Mouse (Mus musculus): ENCODE results near the gene Nsun7. TPM values are rescaled to one million over a fixed set of nuclear protein-coding genes. Genes with fewer than 3 reads are reported as not detected.
"Not testable (repeated sequence)": the region's sequence is repeated elsewhere in the genome, so short reads cannot be mapped to it uniquely, and the experiment has no call there.

Nsun7 gene
- total RNA-seq (2021) (under 1 TPM; 0.40 to 0.45 TPM), polyA plus RNA-seq (2012; rRNA removed) (0.22 TPM in 2 replicates)
- long read RNA-seq = 0 reads

DNA sequence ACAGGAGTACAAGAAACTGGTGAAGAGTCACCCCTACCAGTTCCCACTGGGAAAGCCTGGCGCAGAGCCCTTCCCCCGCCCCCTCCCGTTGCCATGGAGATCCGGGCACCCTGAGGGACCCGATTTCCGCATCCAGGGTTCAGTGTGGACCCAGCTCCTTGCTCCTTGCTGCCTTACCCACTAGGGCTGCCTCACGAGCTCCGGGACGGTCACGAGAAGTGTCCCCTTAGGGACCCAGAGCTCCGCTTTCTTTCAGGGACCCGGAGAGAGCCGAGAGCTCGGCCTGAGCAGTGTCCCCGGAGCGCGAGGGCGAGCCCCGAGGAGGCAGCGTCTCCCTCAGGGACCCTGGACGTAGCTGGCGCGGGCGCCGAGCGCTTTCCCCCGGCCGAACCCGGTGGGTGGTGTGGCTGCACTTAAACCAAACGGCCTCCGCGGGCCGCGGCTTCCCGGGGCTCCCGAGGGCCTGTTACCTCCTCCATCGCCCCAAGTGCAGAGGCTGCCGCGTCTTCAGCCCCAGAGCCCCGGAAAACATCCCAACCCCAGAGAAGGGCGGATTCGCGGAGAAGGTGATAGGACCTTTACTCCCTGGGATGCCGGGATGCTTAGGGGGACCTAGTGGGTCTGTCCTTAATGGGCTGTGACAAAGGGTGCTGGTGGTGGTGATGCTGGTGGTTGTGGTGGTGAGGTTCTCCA is at the start of gene Nsun7:
Gene Nsun7 (plus strand): TSS at position 142 of the 693 bp plus-strand sequence.
- peak; percentile 92 for DNase-seq

DNA sequence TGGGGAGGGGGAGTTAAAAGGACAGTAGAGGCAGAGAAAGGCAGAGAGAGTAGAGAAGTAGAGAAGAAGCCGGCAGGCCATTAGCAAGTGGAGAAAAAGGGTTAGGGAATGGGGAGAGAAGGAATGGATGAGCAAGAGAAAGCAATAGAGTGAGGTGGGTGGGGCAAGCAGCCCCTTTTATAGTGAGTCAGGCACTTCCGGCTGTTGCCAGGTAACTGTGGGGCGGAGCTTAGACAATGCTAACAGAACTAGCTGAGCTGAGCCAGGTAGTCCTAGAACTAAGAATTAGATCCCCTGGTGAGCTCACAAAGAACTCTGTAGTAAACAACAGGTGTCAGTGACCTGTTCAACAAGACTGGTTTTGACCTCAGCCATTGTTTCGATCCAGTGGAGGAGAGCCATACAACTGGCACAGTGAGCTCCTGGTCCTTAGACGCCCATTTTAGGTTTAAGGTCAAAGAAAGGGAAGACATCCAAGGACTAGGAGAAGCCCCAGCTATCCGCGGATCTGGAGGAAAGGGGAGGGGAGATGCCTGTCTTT is 45.2 kb upstream of the Nsun7 start:
- no peak for DNase-seq

DNA sequence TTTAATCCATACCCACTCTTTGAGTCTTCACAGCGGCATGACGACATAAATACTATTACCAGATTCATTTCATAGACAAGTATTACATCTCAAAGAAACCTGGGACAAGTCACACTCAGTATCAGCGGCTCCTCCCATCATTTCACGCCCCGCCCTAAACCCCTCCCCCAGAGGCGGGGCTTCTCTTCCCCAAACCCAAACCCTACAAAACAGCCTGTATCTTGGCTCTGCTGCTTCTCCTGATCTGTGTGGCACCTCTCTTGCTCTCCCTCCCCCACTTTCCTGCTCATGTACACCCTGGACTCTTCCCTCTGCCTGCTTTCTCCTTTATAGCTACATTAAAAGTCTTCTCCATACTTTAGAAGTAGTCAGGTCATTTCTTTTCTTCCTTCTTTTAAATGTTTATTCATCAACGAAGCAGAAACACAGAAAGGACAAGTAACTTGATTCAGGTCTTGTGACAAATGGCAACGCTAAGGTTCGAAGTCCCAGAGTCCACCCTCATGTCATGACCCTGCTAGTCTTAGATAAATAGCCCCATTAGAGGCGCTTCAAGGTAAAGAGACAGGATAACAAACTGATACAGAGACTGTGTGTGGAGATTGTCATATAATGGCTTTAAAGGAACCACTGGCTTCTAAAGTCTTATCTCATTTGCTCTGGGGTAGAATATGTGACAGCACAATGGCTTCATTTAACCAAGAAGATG is 44.0 kb upstream of the Nsun7 start:
- no peak for DNase-seq

DNA sequence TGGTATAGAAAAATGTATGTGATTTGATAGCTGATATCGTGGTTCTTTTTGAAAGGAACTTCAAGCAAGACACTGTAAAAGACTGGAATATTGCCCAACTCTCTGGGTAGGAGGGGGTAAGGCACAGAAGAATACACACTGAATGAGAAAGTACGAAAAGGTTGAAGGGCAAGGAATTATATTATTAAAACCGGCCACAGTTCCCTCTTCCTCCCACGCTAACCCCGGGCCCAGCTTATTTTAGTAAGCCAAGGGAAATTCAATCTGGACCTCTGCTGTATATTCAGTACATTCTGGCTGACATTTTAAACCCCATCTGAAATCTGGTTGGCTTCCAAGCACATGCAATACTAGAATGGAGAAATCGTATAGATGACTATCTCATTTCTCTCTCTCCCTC is 40.0 kb upstream of the Nsun7 start:
- DNase-seq = no peak

DNA sequence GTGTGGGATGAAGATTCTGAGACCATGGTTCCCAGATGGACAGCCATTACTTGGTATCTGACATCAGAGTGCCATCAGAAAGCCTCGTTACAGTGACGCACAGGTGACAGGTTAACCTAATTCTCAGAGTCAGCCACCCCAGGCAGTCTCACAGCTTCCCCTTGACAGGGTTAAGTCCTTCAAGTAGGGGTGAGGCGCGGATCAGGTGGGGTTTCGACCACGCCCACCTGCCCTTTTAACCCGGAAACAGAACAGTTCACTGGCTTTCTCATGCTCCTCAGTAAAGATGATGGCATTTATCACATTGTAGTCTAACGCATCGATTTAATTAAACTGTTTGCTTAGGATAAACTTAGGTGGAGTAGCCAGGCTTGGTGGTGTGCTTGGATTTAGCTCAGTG is 39.1 kb upstream of the Nsun7 start:
- DNase-seq = no peak

DNA sequence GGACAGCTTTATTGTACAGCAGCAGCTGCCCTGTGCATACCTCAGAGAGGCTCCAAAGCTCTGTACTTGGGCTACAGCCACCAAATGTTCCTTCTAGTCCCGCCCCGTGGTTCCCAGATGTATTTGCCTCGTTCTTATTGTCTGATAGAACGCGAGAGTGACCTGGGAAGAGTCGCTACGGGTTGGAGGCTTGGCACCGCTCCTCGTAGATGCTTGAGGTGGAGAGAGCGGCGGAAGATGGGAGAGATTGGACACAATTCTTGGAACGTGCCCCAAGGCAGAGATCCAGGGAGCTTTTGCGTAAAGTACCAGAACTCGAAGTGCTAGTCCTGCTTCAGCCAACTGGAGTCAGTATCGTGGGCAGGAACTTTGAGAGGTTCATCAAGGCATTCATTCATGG is 36.8 kb upstream of the Nsun7 start:
- no peak for DNase-seq

DNA sequence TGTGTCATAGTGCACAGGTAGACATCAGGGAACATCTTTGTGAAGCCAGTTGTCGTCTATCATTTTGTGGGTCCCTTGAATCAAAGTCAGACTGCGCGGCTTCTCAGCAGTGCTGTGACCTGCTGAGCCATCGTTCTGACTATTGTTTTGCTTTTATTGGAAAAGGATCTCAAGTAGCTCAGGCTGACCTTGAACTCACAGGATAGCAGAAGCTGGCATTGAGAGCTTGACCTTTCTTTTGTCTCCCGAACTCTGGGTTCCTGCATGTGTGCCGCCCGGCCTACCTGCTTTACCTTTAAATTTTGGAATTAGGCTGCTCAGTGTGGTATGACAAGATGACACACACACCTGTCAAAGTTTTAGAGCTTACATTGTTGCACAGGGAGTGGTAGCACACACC is 33.2 kb upstream of the Nsun7 start:
- DNase-seq = no peak

DNA sequence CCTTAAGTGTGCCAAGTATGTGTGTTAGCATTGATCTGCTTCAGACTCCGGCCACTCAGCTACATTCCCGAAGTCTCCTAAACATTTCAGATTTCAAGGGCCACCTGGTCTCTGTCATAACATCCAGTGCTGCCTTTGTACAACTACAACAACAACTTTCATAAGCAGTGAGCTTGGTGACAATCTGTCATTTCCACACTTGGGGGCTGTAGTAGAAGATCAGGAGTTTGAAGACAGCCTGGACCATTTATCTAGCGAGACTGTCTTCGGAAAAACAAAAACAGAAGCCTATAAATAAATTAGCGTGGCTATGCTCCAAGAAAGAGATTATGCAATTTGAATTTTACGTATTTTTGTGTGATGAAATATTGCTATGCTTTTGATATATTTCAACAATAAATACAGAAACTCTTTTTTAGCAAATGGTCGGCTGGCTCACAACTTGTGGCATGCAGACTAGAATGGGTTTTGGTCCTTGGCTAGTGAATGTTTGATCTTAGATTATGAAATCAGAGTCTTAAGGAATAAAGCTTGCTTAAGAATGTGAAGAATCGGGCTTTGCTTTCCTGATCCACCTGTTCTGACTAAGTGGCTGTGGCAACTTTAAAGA is 27.9 kb upstream of the Nsun7 start:
- DNase-seq = no peak

DNA sequence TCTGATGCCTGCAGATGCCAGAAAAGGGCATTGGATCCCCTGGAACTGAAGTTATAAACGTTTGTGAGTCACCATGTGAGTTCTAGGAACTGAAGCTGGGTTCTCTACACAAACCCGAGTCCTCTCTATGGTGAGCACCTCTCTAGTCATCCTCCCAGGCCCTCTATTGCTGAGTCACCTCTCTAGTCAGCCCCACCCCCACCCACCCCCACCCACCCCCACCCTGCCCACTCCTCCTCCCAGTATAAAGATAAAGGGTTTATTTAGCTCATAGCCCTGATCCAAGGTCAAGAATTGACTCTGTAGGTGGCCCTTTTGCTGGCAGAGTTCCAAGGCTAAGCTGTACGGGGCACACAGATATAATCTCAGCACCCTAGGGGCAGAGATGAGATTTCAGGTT is 27.2 kb upstream of the Nsun7 start:
- no peak for DNase-seq

DNA sequence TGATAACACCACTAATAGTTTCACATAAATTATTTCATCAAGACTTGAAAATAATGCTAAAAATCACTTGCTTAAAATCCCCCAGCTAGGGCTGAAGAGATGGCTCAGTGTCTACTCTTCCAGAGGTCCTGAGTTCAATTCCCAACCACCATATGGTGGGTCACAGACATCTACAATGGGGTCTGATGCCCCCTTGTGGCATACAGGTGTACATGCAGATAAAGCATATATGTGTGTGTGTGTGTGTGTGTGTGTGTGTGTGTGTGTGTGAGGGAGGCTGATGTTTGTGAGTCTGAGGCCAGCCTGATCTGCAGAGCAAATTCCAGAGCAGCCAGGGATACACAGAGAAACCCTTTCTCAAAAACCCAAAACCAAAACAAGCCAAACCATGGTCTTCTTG is 17.8 kb upstream of the Nsun7 start:
- no peak for DNase-seq

DNA sequence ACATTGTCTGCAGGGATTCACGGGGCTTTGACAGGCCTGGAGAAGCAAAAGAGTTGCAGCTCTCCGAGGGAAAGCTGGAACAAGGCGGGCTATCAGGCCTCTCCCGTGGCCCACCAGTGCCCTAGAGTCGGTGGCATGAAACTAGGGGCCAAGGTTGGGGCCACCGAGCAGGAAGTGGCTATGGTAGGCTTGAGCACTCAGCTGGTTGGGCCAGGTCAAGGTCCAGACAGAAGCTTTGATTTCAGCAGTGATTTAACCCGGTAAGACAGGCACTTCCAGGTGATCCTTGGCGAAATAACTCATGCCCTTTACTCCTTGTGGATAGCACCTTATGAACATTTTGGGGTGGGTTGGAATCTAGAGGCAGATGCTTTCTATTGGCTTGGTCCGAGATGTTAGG is 16.2 kb upstream of the Nsun7 start:
- no peak for DNase-seq

DNA sequence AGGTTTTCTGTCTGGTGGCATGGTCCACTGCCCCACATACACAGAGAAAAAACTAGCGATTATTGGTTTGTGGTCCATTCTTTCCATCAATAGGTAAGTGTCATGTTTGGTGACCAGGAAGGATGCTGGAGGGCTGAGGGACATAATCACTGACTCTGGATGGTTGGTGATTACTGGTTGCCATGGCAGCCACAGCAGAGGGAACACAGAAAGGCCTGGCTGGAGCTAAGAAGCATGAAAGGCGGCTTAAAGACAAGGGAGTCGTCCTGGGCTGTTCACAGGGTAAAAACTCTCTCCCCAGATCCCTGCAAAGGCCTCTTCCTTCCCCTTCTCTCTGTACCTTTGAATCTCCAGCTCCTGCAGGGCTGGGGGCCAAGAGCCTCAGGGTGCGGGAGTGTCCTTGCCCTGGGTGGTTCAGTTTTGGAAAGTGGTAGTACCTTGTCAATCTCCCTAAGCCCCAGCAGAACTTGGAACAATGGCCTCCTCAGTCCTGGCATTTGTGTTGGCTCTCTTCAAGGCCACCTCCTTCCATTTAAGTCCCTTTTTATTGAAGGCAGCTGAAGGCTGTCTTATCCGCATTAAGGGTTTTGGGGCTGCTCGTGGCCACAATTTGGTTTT is 15.5 kb upstream of the Nsun7 start:
- DNase-seq = peak; percentile 44

DNA sequence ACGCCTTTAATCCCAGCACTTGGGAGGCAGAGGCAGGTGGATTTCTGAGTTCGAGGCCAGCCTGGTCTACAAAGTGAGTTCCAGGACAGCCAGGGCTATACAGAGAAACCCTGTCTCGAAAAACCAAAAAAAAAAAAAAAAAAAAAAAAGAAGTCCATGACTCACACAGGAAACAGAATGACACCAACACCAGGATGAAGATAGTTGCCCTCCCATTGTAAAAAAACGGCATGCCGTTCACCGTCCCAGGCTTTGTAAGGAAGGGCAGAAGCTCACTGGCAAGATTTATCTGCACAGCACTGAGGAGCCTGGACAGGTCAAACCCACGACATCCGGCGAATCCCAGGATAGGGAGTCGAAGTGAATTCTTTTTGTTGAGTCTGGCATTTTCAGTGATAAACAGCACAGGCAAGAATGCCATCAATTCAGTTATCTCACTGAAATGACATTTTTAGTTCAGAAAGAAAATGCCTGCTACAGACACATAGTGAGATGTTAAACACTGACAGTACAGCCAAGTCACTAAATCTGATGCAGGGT is 13.7 kb upstream of the Nsun7 start:
- peak; percentile 75 for DNase-seq

DNA sequence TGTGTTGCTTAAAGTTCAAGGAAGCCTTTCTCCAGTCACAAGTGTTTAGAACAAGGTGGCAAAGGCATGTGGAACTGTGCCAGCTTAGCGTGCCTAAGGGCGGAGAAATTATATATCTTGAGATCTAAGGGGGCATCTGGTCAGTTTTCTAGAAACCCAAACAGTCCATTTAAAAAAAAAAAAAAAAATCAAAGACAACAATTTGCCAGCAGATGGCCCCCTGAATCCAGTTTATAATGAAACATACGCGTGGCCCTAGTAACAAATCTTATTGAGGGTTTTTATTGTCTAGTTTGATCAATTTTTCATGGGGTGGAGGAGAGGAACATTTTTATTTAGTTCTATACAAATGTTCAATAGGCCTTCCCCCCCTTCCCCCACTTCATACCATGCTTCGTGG is 6.5 kb upstream of the Nsun7 start:
- DNase-seq = no peak

DNA sequence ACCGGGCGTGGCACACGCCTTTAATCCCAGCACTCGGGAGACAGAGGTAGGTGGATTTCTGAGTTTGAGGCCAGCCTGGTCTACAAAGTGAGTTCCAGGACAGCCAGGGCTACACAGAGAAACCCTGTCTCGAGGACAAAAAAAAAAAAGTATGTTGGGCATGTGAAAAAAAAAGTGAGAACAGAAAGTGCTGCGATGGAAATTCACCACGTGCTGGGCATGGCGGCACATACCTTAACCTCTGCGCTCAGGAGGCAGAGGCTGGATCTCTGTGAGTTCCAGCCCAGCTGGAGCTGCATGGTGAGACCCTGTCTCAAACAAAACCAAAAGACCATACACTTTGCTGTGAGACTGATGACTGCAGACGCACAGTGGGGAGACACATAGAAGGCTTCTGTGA is 4.7 kb upstream of the Nsun7 start:
- DNase-seq = no peak

DNA sequence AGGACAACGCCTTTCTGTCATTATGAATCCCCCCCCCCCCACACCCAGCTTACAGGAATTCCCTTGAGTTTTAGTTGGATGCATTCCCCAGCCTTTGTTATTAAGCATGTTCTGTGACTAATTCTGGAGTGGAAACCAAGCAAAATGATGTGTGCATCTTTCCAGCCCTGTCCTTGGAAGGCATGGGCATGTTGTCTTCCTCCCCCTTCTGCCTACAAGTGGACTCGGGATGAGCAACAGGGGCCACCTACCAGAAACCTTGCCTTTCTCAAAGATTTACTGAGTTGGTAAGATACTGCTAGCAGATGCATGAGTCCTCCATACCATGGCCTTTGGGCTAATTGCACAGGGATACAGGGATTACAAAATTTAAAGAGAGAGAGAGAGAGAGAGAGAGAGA is 697 bp upstream of the Nsun7 start:
- peak; percentile 57 for DNase-seq

DNA sequence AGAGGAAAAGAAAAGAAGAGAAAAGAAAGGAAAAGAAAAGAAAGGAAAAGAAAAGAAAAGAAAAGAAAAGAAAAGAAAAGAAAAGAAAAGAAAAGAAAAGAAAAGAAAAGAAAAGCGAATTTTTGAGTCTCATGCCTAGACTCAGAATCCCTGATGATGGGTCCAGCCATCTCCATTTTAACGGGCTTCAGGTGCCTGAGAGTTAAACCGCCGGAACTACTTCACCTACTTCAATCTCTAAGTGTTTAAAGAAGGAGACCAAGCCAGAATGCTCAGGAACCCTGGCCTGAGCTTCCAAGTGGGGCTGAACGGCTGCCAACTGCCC is 304 bp upstream of the Nsun7 start:
- not testable (repeated sequence) for DNase-seq

DNA sequence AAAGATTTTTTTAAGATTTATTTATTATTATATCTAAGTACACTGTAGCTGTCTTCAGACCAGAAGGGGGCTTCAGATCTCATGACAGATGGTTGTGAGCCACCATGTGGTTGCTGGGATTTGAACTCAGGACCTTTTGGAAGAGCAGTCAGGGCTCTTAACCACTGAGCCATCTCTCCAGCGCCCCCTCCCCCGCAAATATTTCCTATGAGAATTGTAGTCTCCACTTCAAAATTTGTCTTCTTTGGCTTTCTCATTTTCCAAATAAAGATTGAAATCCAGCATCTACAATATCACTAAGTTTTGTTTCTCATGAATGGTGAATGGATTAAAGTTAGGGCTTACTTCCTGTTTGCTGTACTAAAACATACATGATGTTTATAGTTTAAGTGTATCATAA is 2.8 kb downstream of the Nsun7 start:
- DNase-seq = no peak

DNA sequence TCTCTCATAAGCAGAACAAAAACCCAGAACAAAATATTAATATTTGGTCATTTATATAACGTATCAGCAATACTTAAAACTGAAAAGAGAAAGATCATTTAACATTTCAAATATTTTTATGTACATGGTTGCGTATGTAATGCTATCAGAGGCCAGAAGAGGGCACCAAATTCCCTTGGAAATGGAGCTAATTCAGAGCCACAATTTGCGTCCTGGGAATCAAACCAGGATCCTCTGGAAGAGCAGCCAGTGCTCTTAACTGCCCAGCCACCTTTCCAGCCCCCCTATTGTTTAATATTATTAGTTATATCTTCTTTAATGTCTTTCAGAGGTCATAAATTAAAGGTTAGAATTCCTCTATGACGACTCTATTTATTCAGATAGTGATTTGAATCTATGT is 3.7 kb downstream of the Nsun7 start:
- no peak for DNase-seq

DNA sequence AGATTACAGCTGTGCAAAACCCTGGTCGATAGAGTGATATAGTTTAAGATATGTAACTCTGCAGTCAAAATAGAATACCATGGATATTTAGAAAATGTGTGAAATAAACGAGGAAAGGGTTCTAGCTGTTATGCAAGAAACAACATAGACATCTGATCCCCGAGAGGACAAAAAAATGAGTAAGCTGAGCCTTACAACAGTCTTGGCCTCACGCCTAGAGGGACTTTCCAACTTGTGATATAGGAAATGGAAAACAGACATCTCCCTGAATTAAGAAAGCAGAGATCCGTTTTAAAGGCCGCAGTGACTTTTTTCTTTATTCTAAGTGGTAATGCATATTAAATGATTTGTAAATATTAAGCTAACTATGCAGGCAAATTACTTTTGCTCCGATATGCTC is 9.9 kb downstream of the Nsun7 start:
- DNase-seq = peak; percentile 66

DNA sequence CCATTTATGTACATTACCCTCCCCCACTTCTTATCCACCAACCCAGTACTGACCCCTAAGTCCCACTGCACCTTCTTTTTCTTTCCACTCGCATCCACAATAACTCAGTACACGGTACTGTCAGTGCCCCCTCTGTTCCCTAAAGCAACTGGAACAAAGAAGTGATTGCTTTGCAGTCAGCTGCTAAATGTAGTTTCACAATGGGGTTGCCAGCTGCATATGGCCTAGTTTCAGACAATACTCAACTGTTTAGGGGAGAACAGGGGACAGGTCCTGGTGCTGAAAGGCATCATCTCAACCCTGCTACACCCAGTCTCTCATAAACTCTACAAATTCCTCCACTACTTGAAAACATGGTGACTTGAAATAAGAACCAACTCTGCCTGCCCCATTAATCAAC is 11.4 kb downstream of the Nsun7 start:
- no peak for DNase-seq

DNA sequence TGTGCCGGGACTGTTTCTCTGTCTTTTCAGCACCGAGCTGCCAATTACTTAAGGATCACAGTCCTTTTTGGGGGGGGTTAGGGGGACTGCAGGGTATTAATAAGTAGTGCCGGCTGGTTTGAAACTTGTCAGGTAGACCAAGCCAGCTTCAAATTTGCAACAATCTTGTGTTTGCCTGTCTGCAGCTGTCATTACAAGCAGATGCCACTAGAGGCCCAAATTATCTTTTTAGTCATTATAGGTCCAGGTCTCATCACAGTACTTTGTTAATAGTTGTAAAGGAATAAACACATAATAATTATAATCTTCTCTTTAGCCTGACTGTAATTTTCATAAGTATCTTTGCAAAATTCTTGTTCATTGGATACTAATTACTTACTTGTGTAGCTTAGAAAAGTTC is 14.7 kb downstream of the Nsun7 start:
- DNase-seq = no peak

DNA sequence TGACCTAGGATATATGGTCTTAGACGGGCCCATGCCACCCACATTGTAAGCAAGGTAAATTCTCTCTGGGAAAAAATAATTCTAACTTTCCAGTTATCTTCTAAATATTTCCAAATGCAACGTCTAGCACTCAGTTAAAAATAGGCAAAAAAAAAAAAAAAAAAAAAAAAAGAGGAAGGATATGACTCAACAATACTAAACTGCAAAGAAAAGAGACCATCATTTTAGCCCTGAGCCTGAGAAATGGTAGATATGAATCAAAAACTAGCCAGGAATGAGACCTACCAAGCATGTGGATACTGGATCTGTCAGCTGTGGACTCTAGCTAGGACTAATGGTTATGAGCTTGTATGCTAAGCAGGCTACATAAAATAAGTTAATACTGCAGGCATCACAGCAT is 20.0 kb downstream of the Nsun7 start:
- DNase-seq = no peak
